Mouse (Mus musculus) neural tube, embryonic 14.5 days (tissue): ENCODE measurements around the gene St6galnac1. TPM values are rescaled to one million over a fixed set of nuclear protein-coding genes. Genes with fewer than 3 reads are reported as not detected.

Experiments used
- ATAC-seq: fragments of 200-750 bp; cut with Nextera tagmentation; 2 replicates; pipeline ENCODE4 v1.8.0; 2017; ENCODE audit warnings: low read depth, mild to moderate bottlenecking, moderate TSS enrichment, moderate library complexity
- H3K27ac ChIP-seq: fragments of 300-500 bp; sonication (generic); 2 replicates; pipeline ENCODE4 v1.5.1; 2014; ENCODE audit warnings: low read depth, mild to moderate bottlenecking, control low read depth, low read length, moderate library complexity, mixed read lengths
- H3K27me3 ChIP-seq: fragments of 300-500 bp; sonication (generic); 2 replicates; pipeline ENCODE4 v1.6.1; 2014; ENCODE audit warnings: low read length; ENCODE audit not compliant: control insufficient read depth, insufficient read depth
- H3K36me3 ChIP-seq: fragments of 300-500 bp; sonication (generic); 2 replicates; pipeline ENCODE4 v1.6.1; 2014; ENCODE audit warnings: low read length, mixed read lengths; ENCODE audit not compliant: control insufficient read depth, insufficient read depth
- H3K4me1 ChIP-seq: fragments of 300-500 bp; sonication (generic); 2 replicates; pipeline ENCODE4 v1.6.1; 2014; ENCODE audit warnings: low read length; ENCODE audit not compliant: control insufficient read depth, insufficient read depth
- H3K4me2 ChIP-seq: fragments of 300-500 bp; sonication (generic); 2 replicates; pipeline ENCODE4 v1.6.1; 2014; ENCODE audit warnings: mild to moderate bottlenecking, low read depth, low read length, control low read depth
- H3K4me3 ChIP-seq: fragments of 300-500 bp; sonication (generic); 2 replicates; pipeline ENCODE4 v1.5.1; 2014; ENCODE audit warnings: low read depth, low read length, control low read depth, mixed read lengths
- H3K9ac ChIP-seq: fragments of 300-500 bp; sonication (generic); replicated peaks from 2 replicates; pipeline ENCODE4 v1.6.1; 2014; ENCODE audit warnings: low read depth, mild to moderate bottlenecking, control low read depth, low read length, mixed read lengths
- H3K9me3 ChIP-seq: fragments of 300-500 bp; sonication (generic); 2 replicates; pipeline ENCODE4 v1.6.1; 2016; ENCODE audit warnings: low read length; ENCODE audit not compliant: control insufficient read depth
- WGBS: fragments of 180-500 bp; shearing (Covaris S2); extraction: QIAGEN DNeasy Blood & Tissue Kit; methylation state at CpG from one replicate; pipeline ENCODE4 v1.1.7; 2014; 5-methylcytosine and 5-hydroxymethylcytosine counted together
- polyA plus RNA-seq: library from polyadenylated mRNA; unstranded; fragments of >200 nt; fragmentation: Nextera tagmentation; extraction: Ambion mirVana; gene quantifications from 2 replicates; pipeline ENCODE4 v1.2.1, GENCODE M21; 2014

The St6galnac1 gene
- polyA plus RNA-seq, 1 experiment from 2014 or later: not detected

DNA sequence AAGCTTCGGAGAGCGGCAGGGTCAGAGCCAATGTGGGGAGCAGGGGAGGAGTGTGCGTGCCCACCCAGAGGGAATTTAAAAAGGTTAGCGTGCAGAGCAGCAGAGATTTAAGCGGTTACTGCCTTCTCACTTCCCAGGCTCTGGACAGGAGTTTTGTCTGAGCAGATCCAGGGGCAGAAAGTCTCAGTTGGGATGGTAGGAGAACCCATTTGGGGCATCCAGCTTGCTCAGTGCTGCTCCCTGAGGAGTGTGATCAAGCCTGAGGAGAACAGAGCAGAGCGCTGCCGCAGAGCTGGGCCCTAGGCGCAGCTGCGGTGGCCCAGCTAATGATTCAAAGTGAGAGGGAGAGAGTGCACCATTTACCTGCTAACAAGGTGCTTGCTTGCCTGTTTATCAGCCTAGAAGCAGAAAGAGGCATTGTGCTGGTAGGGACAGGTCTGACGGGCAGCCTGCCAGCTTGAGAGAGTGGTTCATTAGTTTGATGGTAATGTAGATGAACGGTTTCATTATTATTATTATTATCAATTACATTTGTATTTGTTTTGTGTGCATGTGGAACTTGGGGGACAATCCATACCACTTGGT is 33.6 kb upstream of the St6galnac1 start:
- no peak overlapping the region for H3K9ac ChIP-seq
- 80% methylated on average over 11 of the region's 11 CpGs for WGBS
- H3K4me1 ChIP-seq: peaks cover 39% of the 10 kb centered on the region

DNA sequence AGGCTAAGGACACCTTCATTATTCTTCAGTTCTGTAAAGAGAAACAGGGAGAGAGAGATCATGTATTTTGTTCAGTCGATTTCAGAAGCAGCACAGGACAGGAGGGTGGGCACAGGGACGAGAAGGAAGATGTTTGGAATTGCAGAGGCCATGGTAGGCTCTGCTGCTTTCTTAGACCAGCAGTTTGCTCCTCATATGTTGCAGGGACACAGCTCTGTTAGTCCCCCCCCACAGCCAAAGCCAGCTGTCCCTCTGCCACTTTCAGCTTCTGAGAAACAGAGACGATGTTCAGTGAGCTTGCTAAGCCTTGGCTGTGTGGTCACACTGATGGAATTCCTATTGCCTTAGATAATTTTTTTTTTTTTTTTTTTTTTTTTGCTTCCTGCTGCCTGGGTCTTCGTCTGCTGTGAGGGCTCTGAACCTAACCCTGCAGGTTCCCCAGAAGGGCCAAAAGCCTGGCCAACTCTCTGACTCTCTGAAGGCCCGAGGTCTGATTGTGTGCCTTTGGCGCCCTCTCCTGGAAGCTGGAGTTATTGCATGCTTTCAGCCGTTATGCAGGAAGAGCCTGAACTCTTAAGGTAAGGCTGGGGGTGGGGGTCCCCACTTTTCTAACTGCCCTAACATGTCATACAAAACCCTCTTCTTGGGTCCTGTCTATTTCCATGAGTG is 32.8 kb upstream of the St6galnac1 start:
- Histone ChIP-seq H3K4me2 (no peak overlapping the region), H3K9me3 (no peaks in the 10 kb centered on the region), H3K36me3 (no peaks in the 10 kb centered on the region), H3K27ac (0 out of 2 replicates have a peak overlapping the region, but pooled peaks have one; percentile 30), H3K9ac (no peak overlapping the region), H3K27me3 (no peaks in the 10 kb centered on the region), H3K4me3 (no peak overlapping the region), H3K4me1 (peaks cover 30% of the 10 kb centered on the region)
- 31% methylated on average over 7 of the region's 7 CpGs for WGBS
- no peak for ATAC-seq

More for the DNA sequence above, 33.6 kb upstream of the St6galnac1 start:
- Histone ChIP-seq H3K27me3 (no peaks in the 10 kb centered on the region), H3K9me3 (no peaks in the 10 kb centered on the region), H3K4me3 (no peak overlapping the region), H3K36me3 (no peaks in the 10 kb centered on the region), H3K4me2 (no peak overlapping the region), H3K27ac (0 out of 2 replicates have a peak overlapping the region, but pooled peaks have one; percentile 34)
- no peak for ATAC-seq

DNA sequence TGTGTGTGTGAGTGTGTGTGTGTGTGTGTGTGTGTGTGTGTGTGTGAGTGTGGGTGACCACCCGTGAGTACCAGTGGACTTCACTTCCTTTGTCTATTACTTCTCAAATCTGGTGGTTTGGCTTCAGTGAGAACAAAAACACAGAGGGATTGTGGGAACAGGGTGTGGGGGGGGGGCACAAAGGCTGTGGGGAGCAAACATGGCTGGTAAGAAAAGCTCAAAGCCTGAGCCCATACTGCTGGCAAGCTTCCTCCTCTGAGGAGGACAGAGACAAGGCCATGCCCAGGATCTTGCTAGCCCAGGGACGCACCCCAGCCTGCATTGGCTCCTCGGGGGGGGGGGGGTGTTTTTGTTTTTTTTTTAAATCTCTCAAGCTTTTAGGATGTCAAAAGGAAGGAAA is 32.2 kb upstream of the St6galnac1 start:
- H3K27ac ChIP-seq: no peak overlapping the region
- no peaks in the 10 kb centered on the region for H3K36me3 ChIP-seq
- H3K9me3 ChIP-seq: no peaks in the 10 kb centered on the region
- WGBS: 59% methylated on average over 3 of the region's 3 CpGs
- H3K4me1 ChIP-seq: peaks cover 25% of the 10 kb centered on the region
- no peak overlapping the region for H3K9ac ChIP-seq
- H3K4me3 ChIP-seq: no peak overlapping the region
- no peak for ATAC-seq
- H3K27me3 ChIP-seq: no peaks in the 10 kb centered on the region
- no peak overlapping the region for H3K4me2 ChIP-seq

DNA sequence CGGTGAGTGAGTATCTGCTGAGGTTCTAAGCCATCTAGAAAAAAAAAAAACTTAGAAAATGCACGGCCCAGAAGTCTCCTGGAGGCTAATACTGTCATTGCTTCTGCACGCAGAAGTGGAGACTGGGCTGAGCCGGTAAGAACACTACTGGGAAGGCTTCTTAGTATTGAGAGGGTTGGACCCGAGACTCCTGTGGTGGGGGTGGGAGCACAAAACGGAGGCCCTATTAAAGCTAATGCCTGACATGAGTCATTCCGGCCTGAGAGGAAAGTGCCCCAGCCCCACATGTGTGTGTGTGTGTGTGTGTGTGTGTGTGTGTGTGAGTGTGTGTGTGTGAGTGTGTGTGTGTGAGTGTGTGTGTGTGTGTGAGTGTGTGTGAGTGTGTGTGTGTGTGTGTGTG is 31.8 kb upstream of the St6galnac1 start:
- H3K4me1 ChIP-seq: peaks cover 22% of the 10 kb centered on the region
- 66% methylated on average over 7 of the region's 7 CpGs for WGBS
- H3K36me3 ChIP-seq: no peaks in the 10 kb centered on the region
- no peak overlapping the region for H3K4me2 ChIP-seq
- no peak for ATAC-seq
- H3K9ac ChIP-seq: no peak overlapping the region
- no peaks in the 10 kb centered on the region for H3K9me3 ChIP-seq
- H3K27me3 ChIP-seq: no peaks in the 10 kb centered on the region
- H3K27ac ChIP-seq: no peak overlapping the region
- H3K4me3 ChIP-seq: no peak overlapping the region

DNA sequence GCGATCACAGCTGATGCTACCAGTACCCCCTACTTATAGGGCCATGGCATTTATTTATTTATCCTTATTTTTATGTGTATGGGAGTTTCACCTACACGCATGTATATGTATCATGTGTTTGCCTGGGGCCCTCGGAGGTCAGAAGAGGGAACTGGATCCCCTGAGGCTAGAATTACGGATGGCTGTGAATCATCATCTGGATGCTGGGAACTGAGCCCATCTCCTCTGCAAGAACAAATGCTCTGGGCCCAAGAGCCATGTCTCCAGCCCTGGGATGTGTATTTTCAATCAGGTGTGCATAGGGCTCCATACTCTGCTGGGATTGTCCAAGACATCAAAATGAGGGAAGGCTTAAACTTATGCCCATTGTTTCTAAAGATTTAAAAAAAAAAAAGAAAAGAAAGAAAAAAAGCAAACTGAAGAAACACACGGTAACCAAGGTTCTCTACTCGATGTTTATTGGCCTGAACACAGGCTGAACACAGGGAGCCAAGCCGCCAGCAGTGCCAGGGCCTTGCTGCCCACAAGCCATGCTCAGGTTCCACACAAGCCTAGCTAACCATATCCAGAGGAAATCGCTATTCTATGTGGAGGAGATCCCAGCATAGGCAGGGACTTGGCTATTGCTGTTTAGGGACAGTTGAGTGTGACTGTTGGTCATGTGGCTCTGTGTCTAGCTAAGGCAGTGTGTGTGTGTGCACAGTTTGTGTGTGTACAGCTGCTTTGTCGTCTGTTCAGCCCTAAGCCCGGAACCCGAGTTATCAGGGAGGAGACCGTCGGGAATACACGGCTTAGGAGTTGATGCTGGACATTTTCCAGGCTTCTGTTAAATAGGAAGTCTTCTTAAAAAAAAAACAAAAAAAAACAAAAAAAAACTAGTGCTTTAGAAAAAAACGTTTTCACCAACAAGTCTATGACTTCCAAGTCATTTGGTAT is 31.1 kb upstream of the St6galnac1 start:
- H3K27ac ChIP-seq: no peak overlapping the region
- H3K27me3 ChIP-seq: no peaks in the 10 kb centered on the region
- no peak for ATAC-seq
- peaks cover 18% of the 10 kb centered on the region for H3K4me1 ChIP-seq
- no peak overlapping the region for H3K9ac ChIP-seq
- no peaks in the 10 kb centered on the region for H3K36me3 ChIP-seq
- H3K4me2 ChIP-seq: no peak overlapping the region
- WGBS: 78% methylated on average over 15 of the region's 15 CpGs
- no peaks in the 10 kb centered on the region for H3K9me3 ChIP-seq
- H3K4me3 ChIP-seq: no peak overlapping the region

DNA sequence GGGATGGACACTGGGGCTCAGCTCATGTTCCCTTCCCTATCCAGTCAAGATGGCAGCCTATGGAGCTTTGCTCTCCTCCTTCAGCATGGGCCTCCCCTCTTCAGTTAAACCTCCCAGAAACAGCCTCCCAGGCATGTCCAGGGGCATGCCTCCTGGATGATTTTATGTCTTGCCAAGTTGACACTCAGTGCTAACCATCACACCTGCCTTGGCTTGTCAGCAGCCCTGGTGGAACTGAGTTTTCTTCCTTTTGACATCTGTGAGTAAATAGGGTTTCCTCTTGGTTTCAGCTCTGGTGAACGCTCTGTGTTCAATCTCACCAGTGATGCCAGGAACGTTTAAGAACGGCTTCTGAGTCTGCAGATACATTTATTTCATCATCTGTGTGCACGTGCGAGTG is 27.4 kb upstream of the St6galnac1 start:
- Histone ChIP-seq H3K36me3 (no peaks in the 10 kb centered on the region), H3K27me3 (no peaks in the 10 kb centered on the region), H3K9ac (no peak overlapping the region), H3K4me3 (no peak overlapping the region), H3K4me2 (no peak overlapping the region), H3K9me3 (no peaks in the 10 kb centered on the region), H3K27ac (no peak overlapping the region), H3K4me1 (peaks cover under 1% of the 10 kb centered on the region; the same call in 1 of the 2 replicates)
- no peak for ATAC-seq
- 94% methylated on average over 5 of the region's 5 CpGs for WGBS

DNA sequence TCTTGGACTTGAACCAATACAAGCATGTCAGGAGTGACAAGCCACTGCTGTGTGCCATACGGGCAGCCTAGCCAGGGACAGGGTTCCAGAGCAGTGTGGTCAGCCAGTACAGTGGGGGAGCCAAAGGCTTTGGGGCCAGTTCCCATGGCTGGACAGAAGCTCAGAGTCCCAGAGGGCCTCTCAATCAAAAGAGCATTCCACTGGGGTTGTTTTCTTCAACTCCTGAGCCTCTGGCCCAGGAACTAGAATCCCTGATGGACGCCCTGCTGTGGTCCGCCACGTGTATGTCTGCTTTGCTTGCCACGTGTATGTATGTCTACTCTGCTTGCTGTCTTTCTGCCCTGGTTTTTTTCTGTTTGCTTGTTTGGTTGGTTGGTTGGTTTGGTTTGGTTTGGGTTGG is 25.8 kb upstream of the St6galnac1 start:
- Histone ChIP-seq H3K27ac (no peak overlapping the region), H3K36me3 (no peaks in the 10 kb centered on the region), H3K4me1 (no peaks in the 10 kb centered on the region), H3K4me2 (no peak overlapping the region), H3K4me3 (no peak overlapping the region), H3K9me3 (no peaks in the 10 kb centered on the region), H3K9ac (no peak overlapping the region), H3K27me3 (no peaks in the 10 kb centered on the region)
- 79% methylated on average over 5 of the region's 5 CpGs for WGBS
- no peak for ATAC-seq

DNA sequence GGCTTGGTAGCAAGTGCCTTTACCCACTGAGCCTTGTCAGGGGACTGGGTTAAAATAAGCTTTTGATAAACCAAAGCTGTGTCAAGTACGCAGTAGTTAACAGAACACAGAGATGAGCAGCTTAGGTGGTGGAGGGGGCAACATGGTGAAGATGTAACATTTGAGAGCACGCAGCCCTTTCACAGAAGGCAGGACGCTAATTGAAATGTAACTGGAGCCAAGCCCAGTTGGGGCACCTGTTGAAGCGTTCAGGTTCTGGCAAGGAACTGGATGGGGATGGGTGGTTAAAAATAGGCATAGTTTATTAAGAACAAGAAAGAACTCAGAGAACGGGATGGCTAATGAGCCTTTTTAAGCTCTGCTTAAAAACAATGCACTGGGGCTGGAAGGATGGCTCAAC is 24.1 kb upstream of the St6galnac1 start:
- ATAC-seq: no peak
- Histone ChIP-seq H3K4me2 (no peak overlapping the region), H3K4me3 (no peak overlapping the region), H3K27me3 (no peaks in the 10 kb centered on the region), H3K27ac (no peak overlapping the region), H3K36me3 (no peaks in the 10 kb centered on the region), H3K9ac (no peak overlapping the region), H3K4me1 (no peaks in the 10 kb centered on the region), H3K9me3 (no peaks in the 10 kb centered on the region)
- WGBS: 92% methylated on average over 5 of the region's 5 CpGs

DNA sequence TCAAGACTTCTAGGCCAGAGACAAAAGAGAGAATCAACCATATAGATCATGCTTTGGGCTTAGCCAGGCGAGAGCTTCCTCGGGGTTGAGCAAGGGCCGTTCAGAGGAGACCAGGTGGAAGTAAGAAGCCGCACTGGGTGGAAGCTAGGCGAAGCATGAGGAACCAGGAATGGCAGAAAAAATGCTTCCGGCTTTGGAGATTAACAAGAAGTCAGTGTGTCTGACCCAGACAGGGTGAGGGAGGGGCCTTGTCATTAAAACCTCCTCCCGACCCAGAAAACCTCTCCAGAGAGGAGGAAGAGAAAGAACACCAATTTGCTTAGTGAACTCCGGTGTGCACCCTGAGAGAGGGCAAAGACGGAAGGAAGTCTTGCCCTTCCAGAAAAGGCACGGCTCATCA is 8.9 kb upstream of the St6galnac1 start:
- H3K9me3 ChIP-seq: no peaks in the 10 kb centered on the region
- H3K4me3 ChIP-seq: no peak overlapping the region
- WGBS: 96% methylated on average over 10 of the region's 10 CpGs
- H3K36me3 ChIP-seq: no peaks in the 10 kb centered on the region
- no peak overlapping the region for H3K27ac ChIP-seq
- no peaks in the 10 kb centered on the region for H3K4me1 ChIP-seq
- no peak overlapping the region for H3K9ac ChIP-seq
- no peaks in the 10 kb centered on the region for H3K27me3 ChIP-seq
- H3K4me2 ChIP-seq: no peak overlapping the region
- no peak for ATAC-seq
